Mouse (Mus musculus): ENCODE measurements around the gene Cited2. TPM values are rescaled to one million over a fixed set of nuclear protein-coding genes. Genes with fewer than 3 reads are reported as not detected.

The Cited2 gene
- total RNA-seq (2021): 10 to 100 TPM; 38.8 to 39.7 TPM

DNA sequence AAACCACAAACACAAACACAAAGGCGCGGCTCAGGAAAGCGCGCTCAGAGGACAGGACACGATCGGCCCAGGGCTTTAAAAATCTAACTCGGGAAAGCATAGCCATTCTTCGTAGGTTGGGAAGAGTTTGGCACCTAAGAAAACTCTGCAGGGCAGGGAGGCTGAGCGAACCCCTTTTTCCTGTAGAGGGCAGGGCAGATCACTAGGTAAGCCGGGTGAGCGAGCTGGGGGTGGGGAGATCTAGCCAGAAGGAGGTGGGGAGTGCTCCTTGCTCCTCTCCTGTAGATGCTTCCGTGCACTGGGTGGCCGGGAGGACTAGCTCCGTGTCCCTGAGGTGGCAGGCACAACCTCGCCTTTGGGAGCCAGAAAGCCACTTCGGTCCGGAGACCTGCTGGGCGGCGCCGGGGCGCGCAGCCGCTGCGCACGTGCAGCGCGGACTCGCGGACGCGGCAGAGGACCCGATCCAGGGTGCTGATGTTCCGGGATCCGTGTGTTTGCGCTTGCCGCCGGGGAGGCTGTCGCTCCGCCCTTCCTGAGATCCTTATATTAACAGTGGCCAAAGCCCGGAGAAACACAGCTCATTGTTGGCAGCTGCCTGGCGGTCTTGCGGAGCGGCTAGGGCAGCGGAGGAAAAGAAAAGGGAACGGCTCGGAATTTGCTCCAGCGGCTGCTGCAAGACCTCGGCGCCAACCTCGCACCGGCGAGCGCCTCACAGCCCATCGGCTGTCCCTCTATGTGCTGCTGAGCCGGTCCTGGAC lies at the start of gene Cited2:
TSS of gene Cited2 (plus strand) at position 566 of the 758 bp plus-strand sequence.
- DNase-seq: peak; percentile 98 to 99

DNA sequence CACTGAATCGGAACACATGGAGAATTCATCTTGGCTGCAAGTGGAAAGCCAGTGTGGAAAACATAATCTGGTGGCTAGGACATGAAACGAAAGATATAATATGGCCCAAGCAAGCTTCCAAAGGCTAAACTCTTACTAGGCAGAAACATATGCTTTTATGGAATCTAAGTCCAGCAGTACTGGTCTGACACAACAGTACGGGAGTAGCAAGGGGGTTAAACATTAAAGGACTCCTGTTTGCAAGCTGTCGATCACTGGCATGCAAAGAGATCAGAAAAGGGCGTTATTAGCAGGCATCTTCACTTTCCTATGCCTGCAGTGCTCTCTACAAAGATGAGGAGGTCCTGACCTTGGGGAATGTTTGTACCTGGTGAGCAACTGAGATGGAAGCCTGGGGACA lies 48.6 kb upstream of the Cited2 start:
- DNase-seq: no peak

DNA sequence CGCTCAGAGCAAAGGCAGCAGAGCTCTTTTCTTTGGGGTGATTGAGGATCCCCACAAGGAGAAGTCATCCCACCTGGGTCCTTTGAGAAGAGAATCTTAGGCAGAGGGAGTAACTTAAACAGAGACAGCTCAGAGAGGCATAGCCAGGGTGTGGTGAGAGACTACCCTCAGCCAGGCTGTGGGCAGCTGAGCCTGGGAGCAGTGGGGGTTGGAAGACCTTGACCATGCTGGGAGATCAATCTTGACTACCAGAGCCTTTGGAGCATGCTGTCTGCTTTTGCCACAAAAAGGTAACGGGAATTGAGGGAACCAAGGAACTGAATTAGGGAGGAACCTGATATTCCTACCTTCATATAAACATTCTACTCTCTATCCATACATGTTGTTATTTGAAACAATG lies 48.1 kb upstream of the Cited2 start:
- DNase-seq: no peak

DNA sequence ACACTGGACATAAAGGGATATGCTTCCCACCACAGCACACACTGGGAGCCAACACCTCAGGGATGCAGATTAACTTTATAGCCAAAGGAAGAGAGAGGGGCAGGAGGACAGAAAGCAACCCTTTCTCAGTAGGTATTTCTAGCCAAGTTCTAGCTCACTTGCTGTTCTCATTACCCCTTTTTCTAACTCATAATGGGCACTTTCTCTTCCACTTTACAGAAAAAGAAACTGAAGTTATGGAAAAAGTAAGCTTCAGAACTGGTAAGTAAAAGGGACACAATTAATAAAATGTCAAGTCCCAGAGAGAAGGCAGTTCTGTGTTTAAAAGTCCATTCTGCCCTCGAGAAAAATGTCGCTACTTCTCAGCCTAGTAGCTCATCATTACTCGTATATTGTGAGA lies 46.6 kb upstream of the Cited2 start:
- no peak for DNase-seq

DNA sequence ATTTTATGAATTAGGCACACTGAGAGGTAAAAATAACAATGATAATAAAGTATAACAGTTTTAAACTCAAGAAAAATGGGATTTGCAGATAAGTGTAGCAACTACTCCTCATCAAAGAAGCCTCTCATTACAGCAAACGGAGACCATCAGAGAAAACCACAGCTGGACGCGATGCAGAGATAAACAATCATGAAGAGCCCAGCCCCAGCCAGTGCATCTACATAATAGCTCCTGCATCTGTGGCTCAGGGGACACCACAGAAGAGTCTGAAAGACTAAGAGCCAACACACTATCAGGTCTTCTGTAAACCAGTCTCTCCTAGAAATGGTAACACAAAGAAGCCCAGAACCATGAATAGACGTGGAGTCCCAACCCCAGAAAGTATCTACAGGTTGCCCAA lies 45.7 kb upstream of the Cited2 start:
- DNase-seq: no peak

DNA sequence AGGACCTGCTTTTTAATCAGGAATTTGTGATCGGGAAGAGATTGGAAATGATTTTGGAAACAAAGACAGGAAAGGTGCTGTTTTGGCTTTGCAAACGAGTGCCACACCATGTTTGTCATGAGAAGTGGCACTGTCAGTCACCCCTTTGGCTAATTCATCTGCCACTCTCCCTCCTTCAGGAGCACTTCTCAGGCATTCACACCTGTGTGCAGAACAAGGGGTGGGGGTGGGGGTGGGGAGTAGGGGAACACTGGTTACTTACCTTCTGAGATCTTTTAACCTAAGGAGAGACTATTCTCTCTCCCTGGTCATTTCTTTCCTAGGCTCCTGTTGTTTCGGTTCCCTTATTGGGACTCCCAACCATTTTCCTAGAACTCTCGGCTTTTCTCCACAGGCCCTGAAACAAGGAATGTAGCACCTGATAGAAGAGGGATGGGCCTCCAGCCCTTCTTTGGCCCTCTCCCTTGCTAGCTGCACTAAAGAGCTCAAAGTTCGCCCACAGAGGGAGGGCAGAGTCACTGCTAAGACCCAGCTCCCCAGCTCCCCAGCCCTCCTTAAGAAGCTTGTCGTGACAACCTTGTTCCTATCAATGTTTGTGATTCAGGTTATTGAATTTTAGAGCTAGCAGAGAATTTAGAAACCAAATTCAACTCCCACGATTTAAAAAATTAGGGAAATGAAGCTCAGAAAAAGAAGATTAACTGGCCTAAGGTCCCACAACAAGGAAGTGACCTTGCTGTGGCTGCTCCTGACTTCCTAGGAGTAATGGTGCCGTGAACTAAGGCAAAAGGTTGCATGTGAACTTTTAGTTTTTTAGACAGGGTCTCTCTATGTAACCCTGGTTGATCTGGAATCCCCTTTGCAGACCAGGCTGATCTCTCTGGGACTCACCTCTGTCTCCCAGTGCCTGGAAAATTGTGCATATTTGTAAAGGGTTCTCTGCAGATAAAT lies 42.3 kb upstream of the Cited2 start:
- no peak for DNase-seq

DNA sequence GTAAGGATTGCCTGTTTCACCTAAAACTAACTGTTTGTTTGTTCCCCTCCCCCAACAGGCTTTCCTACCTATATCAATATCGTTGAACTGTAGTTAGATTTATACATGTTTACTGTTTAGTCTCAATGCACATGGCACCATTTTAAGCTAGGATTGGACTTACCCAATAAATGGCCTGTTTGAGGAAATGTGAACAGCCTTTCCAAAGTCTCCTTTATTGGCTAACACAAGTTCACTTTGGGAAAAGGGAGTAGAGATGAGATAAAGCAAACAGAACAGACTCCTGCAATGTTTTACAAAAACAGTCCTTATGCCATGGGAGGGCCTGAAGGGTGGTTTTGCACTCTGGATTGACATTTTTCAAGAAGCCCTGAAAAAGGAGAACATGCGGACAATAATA lies 41.6 kb upstream of the Cited2 start:
- no peak for DNase-seq

DNA sequence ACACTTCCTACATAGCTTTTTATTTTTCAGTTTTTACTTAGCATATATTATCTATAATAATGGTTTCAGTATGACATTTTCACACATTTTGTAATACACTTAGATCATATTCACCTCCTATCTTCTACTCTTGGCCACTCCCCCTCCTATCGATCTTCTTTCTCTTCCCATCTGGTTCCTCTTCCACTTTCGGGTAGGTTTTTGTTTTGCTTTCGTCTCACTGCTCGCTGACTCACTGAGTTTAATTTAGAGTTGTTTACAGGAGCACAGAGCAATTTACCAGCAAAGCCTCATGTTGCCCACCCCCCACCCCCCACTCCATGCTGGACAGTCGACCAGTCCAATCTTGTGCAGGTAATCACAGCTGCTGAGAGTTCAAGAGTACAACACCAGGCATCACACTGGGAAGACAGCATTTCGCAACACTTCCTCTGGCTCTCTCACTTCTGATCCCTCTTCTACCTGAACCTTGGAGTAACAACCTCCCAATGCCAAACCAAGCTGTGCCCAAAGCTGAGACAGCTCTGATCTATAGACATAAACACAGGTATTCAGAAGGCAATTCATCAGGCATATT lies 39.1 kb upstream of the Cited2 start:
- DNase-seq: no peak

DNA sequence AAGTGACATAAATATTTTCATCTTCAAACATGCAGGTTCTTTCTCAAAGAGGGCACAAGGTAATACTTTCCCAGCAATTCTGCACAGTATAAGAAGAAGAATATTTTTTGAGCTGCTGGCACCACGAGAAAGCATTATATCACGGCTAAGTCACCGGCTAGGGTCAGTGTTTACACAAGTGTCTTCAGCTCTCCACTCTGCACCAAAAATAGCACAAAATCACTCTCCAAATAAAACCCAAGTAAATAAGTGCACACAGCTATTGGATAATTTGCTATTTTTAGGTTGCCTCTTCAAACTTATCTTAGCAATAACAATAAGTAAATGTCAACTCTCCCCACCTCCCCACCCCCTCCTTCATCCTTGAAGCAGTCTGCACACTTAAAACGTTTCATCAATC lies 33.2 kb upstream of the Cited2 start:
- DNase-seq: no peak

DNA sequence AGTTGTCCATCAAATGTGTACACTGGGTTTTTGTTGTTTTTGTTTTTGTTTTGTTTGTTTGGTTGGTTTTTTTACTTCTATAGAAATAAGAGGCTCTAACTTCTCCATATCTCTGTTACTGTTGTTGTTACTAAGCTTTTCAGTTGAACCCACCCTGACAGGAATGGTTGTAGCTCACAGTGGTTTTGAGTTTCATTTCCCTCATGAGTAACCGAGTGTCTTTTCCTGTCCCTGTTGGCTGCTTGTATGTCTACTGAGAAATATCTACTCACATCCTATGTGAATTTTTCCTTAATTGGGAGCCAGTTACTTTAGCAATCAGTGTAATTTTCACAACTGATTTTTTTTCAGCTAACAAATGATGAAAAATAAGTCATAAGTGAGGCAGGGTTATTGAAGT lies 31.3 kb upstream of the Cited2 start:
- no peak for DNase-seq

DNA sequence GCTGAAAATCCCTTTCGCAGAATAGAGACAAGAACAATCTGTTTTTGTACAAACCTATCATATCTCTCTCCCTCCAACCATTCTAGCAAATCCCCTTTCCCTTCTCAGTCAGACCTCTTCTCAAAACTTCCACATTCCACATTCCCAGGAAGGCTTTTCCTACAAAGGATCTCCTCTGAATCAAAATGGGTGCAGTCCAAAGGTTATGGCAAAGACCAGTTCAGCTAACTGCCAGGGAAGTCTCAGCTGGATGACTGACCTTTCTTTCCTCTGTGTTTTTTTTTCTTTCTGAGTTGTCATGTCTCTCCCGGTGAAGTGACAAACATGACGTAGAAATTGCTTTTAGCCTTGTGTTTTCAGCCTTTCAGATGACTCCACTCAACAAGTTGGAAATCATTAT lies 27.2 kb upstream of the Cited2 start:
- no peak for DNase-seq

DNA sequence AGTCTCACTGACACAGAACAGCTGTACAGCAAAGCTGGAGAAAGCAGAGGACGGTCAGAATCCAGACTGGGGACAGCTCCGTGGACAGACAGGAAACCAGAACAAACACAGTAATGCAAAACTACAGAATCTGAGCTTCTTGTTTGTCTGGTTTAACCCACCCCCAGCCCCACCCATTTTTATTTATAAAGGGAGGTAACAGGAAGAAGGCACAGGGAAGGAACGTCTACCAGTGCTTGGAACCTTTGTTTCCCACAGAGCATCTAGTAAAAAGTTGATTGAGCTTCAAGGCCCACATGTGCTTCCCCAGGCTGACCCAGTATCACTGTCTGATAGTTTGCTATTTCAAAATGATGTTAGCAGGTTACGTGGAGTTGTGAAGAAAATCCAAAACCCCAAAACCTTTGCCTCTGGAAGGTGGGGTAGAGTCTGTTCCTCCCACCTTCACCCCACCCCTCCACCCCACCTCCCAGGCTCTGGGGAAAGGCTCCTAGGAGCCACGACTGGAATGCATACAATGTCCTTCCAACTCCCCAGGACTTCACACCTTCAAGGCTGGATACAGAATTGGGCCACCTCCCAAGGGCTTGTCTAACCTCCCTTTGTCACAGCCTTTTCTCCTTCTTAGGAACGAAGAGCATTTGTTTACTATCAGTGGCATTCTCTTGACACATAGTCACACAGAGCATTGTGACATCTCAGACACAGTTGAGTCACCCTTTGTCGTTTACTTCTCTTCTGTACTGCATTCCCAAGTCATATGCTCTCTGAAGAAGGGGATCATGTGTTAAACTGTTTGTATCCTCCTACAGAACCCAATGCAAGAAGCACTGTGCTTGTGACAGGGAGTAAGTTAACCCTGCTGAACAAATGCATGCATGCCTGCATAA lies 25.4 kb upstream of the Cited2 start:
- DNase-seq: no peak

DNA sequence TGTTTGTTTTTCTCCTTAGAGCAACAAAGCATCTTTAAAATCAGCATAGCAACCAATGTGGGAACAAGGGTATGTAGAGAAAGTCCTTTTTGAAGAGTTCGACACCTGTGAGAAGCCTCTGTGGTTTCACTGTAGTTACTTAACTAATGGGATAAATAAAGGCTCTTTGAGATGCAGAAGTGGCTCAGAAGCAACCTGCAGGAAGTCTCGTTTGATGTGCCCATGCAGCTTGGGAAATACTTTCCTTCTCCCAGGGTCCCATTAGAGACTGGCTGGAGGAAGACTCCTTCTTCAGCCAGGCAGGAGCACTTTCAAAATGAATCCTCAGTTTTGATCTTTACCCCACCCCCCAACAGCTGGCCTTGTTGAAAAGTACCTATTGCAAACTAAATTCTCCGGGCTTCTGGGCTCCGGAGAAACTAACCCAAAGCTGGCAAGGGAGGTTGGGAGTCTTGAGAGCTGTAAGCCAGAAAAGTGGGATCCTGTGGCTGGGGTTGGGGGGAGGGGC lies 17.5 kb upstream of the Cited2 start:
- no peak for DNase-seq

DNA sequence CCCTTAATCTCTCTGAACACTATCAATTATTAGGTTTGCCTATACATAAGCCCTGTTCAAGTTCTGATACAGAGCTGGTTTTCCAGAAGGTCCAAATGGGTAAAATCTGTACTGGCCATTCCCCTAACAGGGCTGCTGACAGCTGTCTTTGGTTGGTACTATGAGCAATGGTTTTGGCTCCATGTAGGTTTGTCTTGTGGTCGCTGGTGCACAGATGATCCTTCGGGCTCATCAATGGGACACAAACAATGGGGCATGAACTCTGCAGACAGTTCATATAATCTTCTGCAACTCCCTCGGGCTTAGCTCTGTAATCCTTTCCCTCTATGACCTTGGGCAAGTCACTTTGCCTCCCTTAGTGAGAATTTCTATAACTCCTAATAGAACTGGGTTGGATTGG lies 12.3 kb upstream of the Cited2 start:
- no peak for DNase-seq

DNA sequence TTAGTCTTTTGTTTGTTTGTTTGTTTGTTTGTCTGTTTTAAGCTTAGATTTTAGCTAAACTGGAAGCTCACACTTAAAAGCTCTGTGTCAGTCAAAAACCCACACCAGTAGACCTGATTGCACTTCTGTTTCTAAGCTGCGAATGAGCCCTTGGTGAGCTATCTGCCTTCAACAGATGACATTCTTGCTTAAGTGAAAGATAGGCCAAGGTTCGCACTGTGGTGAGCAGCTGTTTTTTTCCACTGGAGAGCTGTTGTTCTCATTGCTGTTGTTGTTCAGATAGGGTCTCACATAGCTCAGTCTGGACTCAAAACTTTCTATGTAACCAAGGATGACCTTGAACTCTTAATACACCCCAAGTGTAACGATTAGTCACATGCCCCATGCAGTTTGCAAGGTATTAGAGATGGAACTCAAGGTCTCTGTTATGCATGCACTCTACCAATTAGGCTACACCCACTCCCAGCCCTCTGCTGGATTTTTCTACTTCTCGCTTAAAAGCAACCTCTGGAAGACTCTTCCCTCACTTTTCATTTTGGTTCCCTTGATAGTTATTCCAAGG lies 3.9 kb upstream of the Cited2 start:
- DNase-seq: no peak

DNA sequence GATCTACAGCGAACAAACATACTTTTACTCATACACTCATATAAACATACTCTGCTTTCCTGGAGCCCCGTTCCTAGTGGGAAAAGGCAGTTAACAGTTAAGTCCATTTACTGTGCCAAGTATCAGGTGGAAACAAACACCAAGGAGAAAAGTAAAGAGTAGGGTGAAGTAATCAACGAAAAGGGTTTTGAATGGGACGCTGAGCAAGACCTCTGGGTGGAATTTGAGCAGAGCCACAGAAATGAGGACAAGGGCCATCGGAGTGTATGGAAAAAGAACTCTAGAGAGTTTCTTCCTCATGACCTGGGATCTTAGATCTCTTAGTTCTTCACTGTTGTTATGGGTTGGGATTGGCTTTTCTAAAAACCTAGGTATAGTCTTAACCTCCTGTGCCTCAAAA lies 3.4 kb upstream of the Cited2 start:
- DNase-seq: no peak

DNA sequence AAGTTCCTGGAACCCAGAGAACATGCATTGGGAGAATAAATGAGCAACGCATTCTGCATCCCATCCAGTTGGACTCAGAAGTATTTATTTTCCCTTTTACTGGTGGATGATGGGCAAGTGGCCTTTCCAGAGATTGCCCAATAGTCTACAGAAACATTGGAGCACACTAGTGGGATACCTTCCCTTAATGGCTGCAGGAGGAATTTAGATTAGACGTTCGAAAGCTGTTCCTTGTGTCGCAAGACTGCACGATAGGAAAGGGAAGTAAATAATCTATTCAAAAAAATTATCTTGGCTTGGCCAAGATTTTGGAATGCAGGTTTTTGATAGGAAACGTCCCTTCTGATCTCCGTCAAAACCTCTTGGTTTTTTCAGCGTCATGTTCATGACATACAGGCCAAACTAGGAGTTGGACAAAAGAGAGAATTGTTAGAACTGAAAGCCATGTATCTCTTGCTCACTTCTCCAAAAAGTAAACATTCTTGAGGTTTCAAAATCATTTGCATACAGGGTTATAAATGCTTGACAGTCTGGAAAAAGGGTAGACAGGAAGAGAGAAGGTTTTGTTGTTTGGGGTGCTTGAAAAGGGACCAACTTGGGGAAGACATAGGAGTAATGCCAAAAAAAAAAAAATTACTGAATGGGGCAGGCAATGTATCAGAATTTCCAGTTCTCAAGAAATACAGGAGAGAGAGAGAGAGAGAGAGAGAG lies 2.0 kb upstream of the Cited2 start:
- DNase-seq: no peak

DNA sequence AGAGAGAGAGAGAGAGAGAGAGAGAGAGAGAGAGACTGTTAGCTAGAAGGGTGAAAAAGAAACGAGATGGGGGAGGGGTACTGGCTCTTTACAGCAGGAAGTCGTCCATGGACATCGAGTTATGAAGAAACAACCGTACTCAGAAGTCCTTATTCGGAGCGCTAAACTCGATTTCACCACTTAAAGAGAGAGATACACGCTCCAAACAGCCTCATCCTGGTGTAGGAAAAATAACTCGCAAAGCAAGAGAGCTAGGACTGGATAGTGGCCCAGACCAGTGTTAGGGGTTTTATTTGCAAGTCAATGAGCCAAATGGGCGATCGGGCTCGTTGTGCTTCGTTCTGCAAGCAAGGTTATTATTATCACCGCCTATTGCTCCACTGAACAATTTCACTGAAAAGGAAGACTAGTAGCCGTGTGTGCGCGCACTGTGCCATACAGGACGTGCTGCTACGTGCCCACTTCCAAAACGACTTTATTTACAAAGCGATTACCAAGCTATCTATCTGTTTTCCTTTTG lies 1.4 kb upstream of the Cited2 start:
- DNase-seq: no peak

DNA sequence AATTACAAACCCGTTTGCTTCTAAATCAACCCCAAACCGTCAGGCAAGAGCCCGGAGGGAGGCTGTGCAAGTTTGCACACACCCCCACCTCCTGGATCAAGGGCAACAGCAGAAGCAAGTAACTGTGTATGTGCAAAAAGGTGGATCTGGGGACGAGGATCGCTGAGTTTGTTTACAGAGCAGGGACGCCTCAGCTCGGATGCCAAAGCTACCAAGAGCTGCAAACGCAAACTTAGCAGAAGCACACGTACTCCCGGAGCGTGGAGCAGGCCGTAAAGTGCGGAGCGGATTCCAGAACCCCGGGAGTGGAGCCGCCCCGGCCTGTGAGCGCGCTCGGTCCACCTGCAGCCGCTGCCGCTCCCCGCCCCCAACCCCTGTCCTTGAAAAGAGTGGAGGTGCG lies 860 bp upstream of the Cited2 start:
- peak; percentile 94 to 95 for DNase-seq

DNA sequence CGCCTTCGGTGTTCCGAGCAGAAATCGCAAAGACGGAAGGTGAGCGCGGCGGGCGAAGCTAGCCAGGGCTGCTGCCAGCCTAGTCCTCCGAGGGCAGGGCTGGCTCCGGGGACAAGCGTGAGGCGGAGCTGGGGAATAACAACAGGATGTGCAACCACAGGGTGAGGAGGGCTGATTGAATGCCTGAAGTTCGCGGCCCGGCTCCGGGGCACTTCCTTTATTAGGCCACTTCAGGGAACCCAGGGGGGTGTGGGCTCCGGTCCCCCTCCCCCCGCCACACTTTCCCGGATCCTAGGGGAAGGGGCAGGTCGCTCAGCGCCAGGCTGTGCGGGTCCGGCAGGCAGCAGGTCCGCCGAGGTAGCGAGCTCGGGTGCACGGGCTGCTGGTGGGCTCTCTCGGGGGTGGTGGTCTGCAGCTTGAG lies 413 bp downstream of the Cited2 start:
- DNase-seq: no peak
